Mouse (Mus musculus): Measurements from ENCODE around the gene Fam196a.

GRCm38 (mm10) chr7:134892449-134892871, 45.8 kb downstream of the Fam196a start:
- TF ChIP-seq POLR2A (IDR thresholded peaks at IDR 0.05; ENCODE audit: control insufficient read depth, low read depth, low read length) (no peak), CTCF (IDR thresholded peaks at IDR 0.05; ENCODE audit: control insufficient read depth, insufficient read depth, insufficient replicate concordance, low read depth, low read length) (no peak)
